Mouse (Mus musculus) gastrocnemius, postnatal 25 days (tissue): ENCODE data around the gene Ggact. TPM values are rescaled to one million over a fixed set of nuclear protein-coding genes. Genes with fewer than 3 reads are reported as not detected.

Experiments used
- DNase-seq: peaks from one replicate; pipeline ENCODE4 v3.0.0; 2022
- total RNA-seq, 2 experiments: library from RNA; stranded (reverse); gene quantifications; 1 replicate in 1 of 2; 2 replicates in 1 of 2; pipeline ENCODE4 v1.2.3; 2021

Gene Ggact
- total RNA-seq, 2 experiments from 2014 or later, result 11.3 to 13.1 TPM

- no peak for DNase-seq
These were observed 12.9 kb downstream of the Ggact start for GRCm38 (mm10) chr14:122900679-122901078.

GRCm38 (mm10) chr14:122898550-122898949, 15.0 kb downstream of the Ggact start:
- no peak for DNase-seq

GRCm38 (mm10) chr14:122896106-122896505, 17.5 kb downstream of the Ggact start:
- DNase-seq, result no peak

GRCm38 (mm10) chr14:122891470-122891968, 22.0 kb downstream of the Ggact start:
- no peak for DNase-seq

- DNase-seq, result no peak
These were observed 25.1 kb downstream of the Ggact start for GRCm38 (mm10) chr14:122888480-122888872.

- no peak for DNase-seq
These were observed 25.7 kb downstream of the Ggact start for GRCm38 (mm10) chr14:122887702-122888479.

- no peak for DNase-seq
These were observed 26.3 kb downstream of the Ggact start for GRCm38 (mm10) chr14:122887278-122887677.

GRCm38 (mm10) chr14:122885893-122886292, 27.7 kb downstream of the Ggact start:
- no peak for DNase-seq

- DNase-seq, result no peak
These were observed 29.6 kb downstream of the Ggact start for GRCm38 (mm10) chr14:122883821-122884584.

- DNase-seq, result no peak
These were observed 30.1 kb downstream of the Ggact start for GRCm38 (mm10) chr14:122883410-122883806.

- no peak for DNase-seq
These were observed 30.7 kb downstream of the Ggact start for GRCm38 (mm10) chr14:122882795-122883409.

GRCm38 (mm10) chr14:122882201-122882639, 31.3 kb downstream of the Ggact start:
- DNase-seq, result no peak

- no peak for DNase-seq
These were observed 31.9 kb downstream of the Ggact start for GRCm38 (mm10) chr14:122881699-122882098.

GRCm38 (mm10) chr14:122880291-122880690, 33.3 kb downstream of the Ggact start:
- no peak for DNase-seq

- no peak for DNase-seq
These were observed 35.8 kb downstream of the Ggact start for GRCm38 (mm10) chr14:122877787-122878186.

- DNase-seq, result no peak
These were observed 36.8 kb downstream of the Ggact start for GRCm38 (mm10) chr14:122876723-122877122.

- peak; percentile 41 for DNase-seq
These were observed 37.4 kb downstream of the Ggact start for GRCm38 (mm10) chr14:122876163-122876562.

- DNase-seq, result no peak
These were observed 37.9 kb downstream of the Ggact start for GRCm38 (mm10) chr14:122875636-122876035.

- no peak for DNase-seq
These were observed 38.5 kb downstream of the Ggact start for GRCm38 (mm10) chr14:122875056-122875455.

GRCm38 (mm10) chr14:122872612-122873011, 40.9 kb downstream of the Ggact start:
- no peak for DNase-seq

- DNase-seq, result no peak
These were observed 41.5 kb downstream of the Ggact start for GRCm38 (mm10) chr14:122871841-122872580.

GRCm38 (mm10) chr14:122869831-122870230, 43.7 kb downstream of the Ggact start:
- DNase-seq, result no peak
